Mouse (Mus musculus) intestine, embryonic 14.5 days (tissue): ENCODE results near the gene Rbm4b. TPM values are rescaled to one million over a fixed set of nuclear protein-coding genes. Genes with fewer than 3 reads are reported as not detected.

Experiments used
- ATAC-seq: fragments of 200-750 bp; cut with Nextera tagmentation; replicated peaks from 2 replicates; pipeline ENCODE4 v1.8.0; 2017; ENCODE audit warnings: low read depth, moderate number of reproducible peaks, moderate TSS enrichment, moderate library complexity; ENCODE audit not compliant: low FRiP score, low TSS enrichment
- DNase-seq: peaks from one replicate; pipeline ENCODE4 v3.0.0-alpha.2; 2018; ENCODE audit warnings: low spot score
- H3K27ac ChIP-seq: fragments of 300-500 bp; sonication (generic); 2 replicates; pipeline ENCODE4 v1.5.1; 2014; ENCODE audit warnings: low read depth, mild to moderate bottlenecking, control low read depth
- H3K27me3 ChIP-seq: fragments of 300-500 bp; sonication (generic); replicated peaks from 2 replicates; pipeline ENCODE4 v1.6.1; 2014; ENCODE audit warnings: low read length, control low read depth; ENCODE audit not compliant: control insufficient read depth, insufficient read depth
- H3K36me3 ChIP-seq: fragments of 300-500 bp; sonication (generic); 2 replicates; pipeline ENCODE4 v1.6.1; 2014; ENCODE audit warnings: low read length, control low read depth; ENCODE audit not compliant: control insufficient read depth, insufficient read depth
- H3K4me1 ChIP-seq: fragments of 300-500 bp; sonication (generic); replicated peaks from 2 replicates; pipeline ENCODE4 v1.6.1; 2014; ENCODE audit warnings: low read length, control low read depth, mixed read lengths; ENCODE audit not compliant: control insufficient read depth, insufficient read depth
- H3K4me2 ChIP-seq: fragments of 300-500 bp; sonication (generic); 2 replicates; pipeline ENCODE4 v1.6.1; 2014; ENCODE audit warnings: low read length
- H3K4me3 ChIP-seq: fragments of 300-500 bp; sonication (generic); 2 replicates; pipeline ENCODE4 v1.5.1; 2014; ENCODE audit warnings: low read depth, low read length, control low read depth, mixed read lengths
- H3K9ac ChIP-seq: fragments of 300-500 bp; sonication (generic); 2 replicates; pipeline ENCODE4 v1.6.1; 2014; ENCODE audit warnings: mild to moderate bottlenecking, low read length
- H3K9me3 ChIP-seq: fragments of 300-500 bp; sonication (generic); 2 replicates; pipeline ENCODE4 v1.6.1; 2016; ENCODE audit warnings: low read length, control low read depth; ENCODE audit not compliant: control insufficient read depth
- WGBS: fragments of 180-500 bp; shearing (Covaris S2); extraction: QIAGEN DNeasy Blood & Tissue Kit; methylation state at CpG from one replicate; pipeline ENCODE4 v1.1.7; 2014; 5-methylcytosine and 5-hydroxymethylcytosine counted together
- polyA plus RNA-seq: library from polyadenylated mRNA; unstranded; fragments of >200 nt; fragmentation: Nextera tagmentation; extraction: Ambion mirVana; gene quantifications from 2 replicates; pipeline ENCODE4 v1.2.1, GENCODE M21; 2014

Gene Rbm4b
- polyA plus RNA-seq, 1 experiment from 2014 or later = 55.0 TPM

GRCm38 (mm10) chr19:4785206-4785605 lies 28.9 kb downstream of the Rbm4b start:
- no peak for DNase-seq
- Histone ChIP-seq H3K9ac (no peak overlapping the region), H3K27me3 (no peaks in the 10 kb centered on the region), H3K4me1 (0 out of 2 replicates have a peak, but pooled peaks cover under 1% of the 10 kb centered on the region), H3K4me3 (no peak overlapping the region), H3K36me3 (peaks cover 94% of the 10 kb centered on the region), H3K9me3 (no peaks in the 10 kb centered on the region), H3K27ac (no peak overlapping the region), H3K4me2 (no peak overlapping the region)
- WGBS = 90% methylated on average over 7 of the region's 7 CpGs
- ATAC-seq = no peak

DNA sequence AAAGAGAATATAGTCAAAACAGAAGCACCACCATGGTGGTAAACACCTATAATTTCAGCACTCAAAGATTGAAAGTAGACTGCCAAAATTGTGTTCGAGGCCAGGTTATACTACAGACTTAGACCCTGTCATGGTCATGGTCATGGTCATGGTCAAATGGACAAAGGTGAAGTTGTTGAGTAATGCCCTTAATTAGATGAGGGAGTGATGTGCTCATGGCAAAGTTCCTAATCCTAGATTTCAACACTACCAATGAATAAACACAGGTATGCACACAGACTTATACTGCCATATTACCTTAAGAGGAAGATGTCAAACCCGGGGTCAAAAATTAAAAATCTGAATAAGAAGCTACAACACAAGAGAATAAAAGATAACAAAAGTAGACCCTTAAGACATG lies 30.0 kb downstream of the Rbm4b start:
- no peak overlapping the region for H3K9ac ChIP-seq
- H3K27ac ChIP-seq = no peak overlapping the region
- H3K27me3 ChIP-seq = no peaks in the 10 kb centered on the region
- peaks cover 6% of the 10 kb centered on the region; the same call in 1 of the 2 replicates for H3K4me1 ChIP-seq
- no peak overlapping the region for H3K4me3 ChIP-seq
- DNase-seq = no peak
- H3K4me2 ChIP-seq = no peak overlapping the region
- ATAC-seq = no peak
- no peaks in the 10 kb centered on the region for H3K9me3 ChIP-seq
- H3K36me3 ChIP-seq = peaks cover 94% of the 10 kb centered on the region
- WGBS = 92% methylated on average over 2 of the region's 2 CpGs

DNA sequence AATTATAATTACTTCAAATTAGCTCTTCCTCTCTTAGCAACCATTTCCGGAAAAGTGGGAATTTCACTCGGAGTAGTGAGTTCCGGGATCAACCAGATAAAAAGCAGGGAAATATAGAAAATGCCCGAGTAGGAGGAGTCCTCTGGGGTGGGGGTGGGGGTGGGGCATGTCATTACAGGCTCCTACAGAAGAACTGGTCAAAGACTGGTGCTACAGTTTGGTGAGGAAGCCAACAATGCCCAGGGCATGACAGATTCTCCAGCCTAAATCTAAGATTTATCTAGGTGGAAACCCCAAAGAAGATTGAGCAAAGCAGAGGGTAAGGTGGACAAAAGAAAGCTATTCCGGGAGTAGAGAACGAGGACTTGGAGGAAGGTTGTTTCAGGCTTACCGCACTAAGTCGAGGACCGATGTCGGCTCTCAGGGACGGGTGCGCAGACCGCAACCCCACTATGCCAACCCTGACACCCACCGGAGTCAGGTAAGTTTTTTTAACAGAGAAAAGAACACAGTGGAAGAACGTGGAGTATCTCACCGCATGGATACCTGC lies 37.1 kb downstream of the Rbm4b start:
- peak overlapping the region; percentile 95 for H3K4me3 ChIP-seq
- H3K4me2 ChIP-seq = peak overlapping the region; percentile 93
- peak overlapping the region; percentile 86 for H3K27ac ChIP-seq
- DNase-seq (no peak), ATAC-seq (peak; percentile 61)
- H3K9ac ChIP-seq = peak overlapping the region; percentile 86
- peaks cover 18% of the 10 kb centered on the region for H3K4me1 ChIP-seq
- H3K9me3 ChIP-seq = no peaks in the 10 kb centered on the region
- under 1% methylated on average over 16 of the region's 16 CpGs for WGBS
- H3K27me3 ChIP-seq = no peaks in the 10 kb centered on the region
- H3K36me3 ChIP-seq = peaks cover 46% of the 10 kb centered on the region

DNA sequence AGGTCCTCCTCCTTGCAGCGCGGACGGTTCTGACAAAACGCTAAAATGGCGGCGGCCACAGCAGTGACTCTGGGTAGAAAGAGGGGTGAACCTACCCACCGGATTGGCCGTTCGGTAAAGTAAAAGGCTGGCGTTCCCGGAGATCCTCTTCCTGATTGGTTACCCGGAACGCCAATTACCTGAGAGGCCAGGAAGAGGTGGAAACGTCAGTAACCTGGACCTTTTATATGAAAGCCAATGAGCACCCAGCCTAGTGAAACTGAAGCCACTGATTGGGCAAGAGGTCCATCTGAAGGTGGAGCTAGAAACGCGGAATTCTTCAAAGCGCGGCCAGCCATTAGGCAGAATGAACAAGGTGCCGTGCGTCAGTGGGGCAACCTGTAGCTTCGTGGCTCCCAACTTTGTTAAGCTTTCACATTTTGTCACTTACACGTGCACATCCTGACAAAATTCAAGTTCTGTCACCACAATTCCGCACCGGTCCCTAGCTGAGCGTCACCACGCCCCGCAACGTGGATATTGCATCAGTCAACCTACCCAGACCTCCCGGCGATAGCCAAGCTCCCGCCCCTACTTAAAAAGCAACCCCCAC lies 37.6 kb downstream of the Rbm4b start, which contains the start of gene Rbm4:
Rbm4 (minus strand) TSS at position 71 of the 592 bp plus-strand sequence.
- H3K4me3 ChIP-seq = peak within 1 kb of the TSS; percentile 95
- H3K9me3 ChIP-seq = no peaks in the 10 kb centered on the region
- DNase-seq (peak; percentile 97), ATAC-seq (peak; percentile 97)
- peak within 1 kb of the TSS; percentile 86 for H3K9ac ChIP-seq
- peak within 1 kb of the TSS; percentile 93 for H3K4me2 ChIP-seq
- peaks cover 18% of the 10 kb centered on the region for H3K4me1 ChIP-seq
- peaks cover 47% of the 10 kb centered on the region for H3K36me3 ChIP-seq
- WGBS = under 1% methylated on average over 31 of the region's 31 CpGs
- H3K27ac ChIP-seq = peak within 1 kb of the TSS; percentile 86
- no peaks in the 10 kb centered on the region for H3K27me3 ChIP-seq

DNA sequence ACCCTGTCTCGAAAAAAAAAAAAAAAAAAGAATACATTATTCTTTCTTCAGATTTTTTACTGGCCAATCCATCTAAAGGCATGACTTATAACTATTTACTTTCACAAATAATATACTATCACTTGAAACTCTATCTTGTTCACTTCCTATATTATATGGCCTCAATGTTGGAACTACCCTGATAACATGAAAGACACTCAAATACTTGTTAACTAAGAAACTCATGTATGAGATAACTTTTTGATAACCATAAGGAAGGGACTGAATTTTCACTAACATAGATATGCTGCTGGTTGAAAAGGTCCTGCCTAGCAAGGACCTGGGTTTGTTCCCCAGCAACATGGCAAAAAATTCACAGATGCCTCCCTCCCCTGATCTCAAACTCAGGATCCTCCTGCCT lies 39.6 kb downstream of the Rbm4b start:
- no peaks in the 10 kb centered on the region for H3K9me3 ChIP-seq
- no peak overlapping the region for H3K9ac ChIP-seq
- no peaks in the 10 kb centered on the region for H3K27me3 ChIP-seq
- no peak overlapping the region for H3K4me3 ChIP-seq
- H3K27ac ChIP-seq = no peak overlapping the region
- WGBS = 71% methylated on average over 1 of the region's 1 CpGs
- H3K36me3 ChIP-seq = peaks cover 52% of the 10 kb centered on the region
- no peak overlapping the region for H3K4me2 ChIP-seq
- no peak for ATAC-seq
- peaks cover 15% of the 10 kb centered on the region for H3K4me1 ChIP-seq
- no peak for DNase-seq

- 0 out of 2 replicates have a peak, but pooled peaks cover 5% of the 10 kb centered on the region for H3K4me1 ChIP-seq
- DNase-seq (no peak), ATAC-seq (no peak)
- H3K9ac ChIP-seq = no peak overlapping the region
- H3K9me3 ChIP-seq = no peaks in the 10 kb centered on the region
- peaks cover 58% of the 10 kb centered on the region for H3K36me3 ChIP-seq
- WGBS = 97% methylated on average over 2 of the region's 2 CpGs
- H3K27ac ChIP-seq = no peak overlapping the region
- no peak overlapping the region for H3K4me3 ChIP-seq
- no peak overlapping the region for H3K4me2 ChIP-seq
- H3K27me3 ChIP-seq = no peaks in the 10 kb centered on the region
These were observed 41.5 kb downstream of the Rbm4b start for GRCm38 (mm10) chr19:4797846-4798245.

DNA sequence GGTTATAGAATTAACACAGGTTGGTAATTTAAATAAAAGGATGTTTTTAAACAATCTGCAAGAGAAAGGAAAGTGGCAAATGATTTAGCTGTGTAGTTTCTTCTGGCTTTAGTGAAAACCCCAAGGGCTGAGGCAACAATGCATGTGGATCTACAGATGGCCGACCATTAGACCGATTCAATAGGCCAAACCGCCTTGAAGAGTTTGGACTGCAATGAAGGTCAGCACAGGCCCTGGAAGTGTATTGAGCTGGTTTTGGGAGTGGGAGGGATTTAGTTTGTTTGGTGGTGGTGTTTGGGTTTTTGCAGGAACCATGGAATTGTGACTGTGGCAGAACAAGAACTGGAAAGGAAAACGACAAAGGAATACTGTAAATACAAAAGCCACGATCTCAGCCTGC lies 42.8 kb downstream of the Rbm4b start:
- no peak for ATAC-seq
- Histone ChIP-seq H3K4me3 (no peak overlapping the region), H3K9me3 (no peaks in the 10 kb centered on the region), H3K27ac (no peak overlapping the region), H3K27me3 (no peaks in the 10 kb centered on the region), H3K4me1 (0 out of 2 replicates have a peak, but pooled peaks cover 5% of the 10 kb centered on the region), H3K4me2 (no peak overlapping the region), H3K36me3 (peaks cover 68% of the 10 kb centered on the region), H3K9ac (no peak overlapping the region)
- DNase-seq = no peak
- 91% methylated on average over 5 of the region's 5 CpGs for WGBS

GRCm38 (mm10) chr19:4802691-4803091 lies 46.4 kb downstream of the Rbm4b start:
- Histone ChIP-seq H3K4me3 (no peak overlapping the region), H3K4me2 (no peak overlapping the region), H3K27ac (no peak overlapping the region), H3K9me3 (no peaks in the 10 kb centered on the region), H3K27me3 (no peaks in the 10 kb centered on the region), H3K36me3 (peaks cover 60% of the 10 kb centered on the region), H3K9ac (no peak overlapping the region), H3K4me1 (no peaks in the 10 kb centered on the region)
- ATAC-seq = no peak
- no peak for DNase-seq
- 96% methylated on average over 7 of the region's 7 CpGs for whole genome bisulfite sequencing

DNA sequence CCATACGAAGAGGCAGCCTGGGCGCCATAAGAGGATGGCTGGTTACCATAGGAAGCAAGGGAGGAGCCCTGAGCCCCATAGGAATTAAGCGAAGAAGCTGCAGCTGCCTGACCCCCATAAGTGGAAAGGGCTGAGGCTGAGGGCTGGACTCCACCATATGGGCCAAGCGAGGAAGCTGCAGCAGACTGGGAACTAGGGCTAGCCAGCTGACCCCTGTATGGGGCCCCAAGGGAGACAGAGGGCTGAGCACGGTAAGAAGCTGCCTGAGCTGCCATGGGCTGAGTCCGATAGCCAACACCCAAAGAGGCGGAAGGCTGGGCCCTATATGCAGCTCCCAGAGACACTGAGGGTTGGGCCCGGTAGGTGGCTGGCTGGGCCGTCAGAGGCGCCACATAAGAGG lies 47.0 kb downstream of the Rbm4b start:
- 83% methylated on average over 8 of the region's 10 CpGs for WGBS
- Histone ChIP-seq H3K36me3 (peaks cover 55% of the 10 kb centered on the region), H3K4me2 (no peak overlapping the region), H3K9ac (no peak overlapping the region), H3K9me3 (no peaks in the 10 kb centered on the region), H3K27ac (no peak overlapping the region), H3K4me1 (peaks cover under 1% of the 10 kb centered on the region; the same call in 1 of the 2 replicates), H3K4me3 (no peak overlapping the region), H3K27me3 (no peaks in the 10 kb centered on the region)
- ATAC-seq (no peak), DNase-seq (no peak)
